Mouse (Mus musculus) kidney, adult 18-20 months (tissue): ENCODE measurements around the gene Rhox3g.
"Not testable (repeated sequence)": the region's sequence is repeated elsewhere in the genome, so short reads cannot be mapped to it uniquely, and the experiment has no call there.

Experiments
- DNase-seq: peaks from one replicate; pipeline ENCODE4 v3.0.0; 2021

The Rhox3g gene

DNA sequence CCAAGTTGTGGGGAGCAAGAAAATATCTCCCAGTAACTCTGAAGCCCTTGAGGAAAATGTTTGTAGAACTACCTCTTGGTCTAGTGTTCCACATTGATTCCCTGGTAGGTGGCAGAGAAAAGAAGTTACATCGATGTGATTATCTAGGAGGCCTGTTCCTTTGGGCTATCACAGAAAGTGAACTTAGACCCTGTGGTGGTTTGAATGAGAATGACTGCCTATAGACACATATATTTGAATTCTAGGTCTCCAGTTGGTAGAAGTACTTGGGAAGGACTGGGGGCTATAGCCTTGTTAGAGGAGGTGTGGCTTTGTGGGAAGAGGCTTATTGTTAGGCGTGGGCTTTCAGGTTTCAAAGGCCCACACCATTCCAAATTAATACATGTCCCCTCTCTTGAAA lies at the start of gene Rhox3g:
Rhox3g (minus strand) TSS at position 101 of the 400 bp plus-strand sequence.
- DNase-seq: not testable (repeated sequence)

DNA sequence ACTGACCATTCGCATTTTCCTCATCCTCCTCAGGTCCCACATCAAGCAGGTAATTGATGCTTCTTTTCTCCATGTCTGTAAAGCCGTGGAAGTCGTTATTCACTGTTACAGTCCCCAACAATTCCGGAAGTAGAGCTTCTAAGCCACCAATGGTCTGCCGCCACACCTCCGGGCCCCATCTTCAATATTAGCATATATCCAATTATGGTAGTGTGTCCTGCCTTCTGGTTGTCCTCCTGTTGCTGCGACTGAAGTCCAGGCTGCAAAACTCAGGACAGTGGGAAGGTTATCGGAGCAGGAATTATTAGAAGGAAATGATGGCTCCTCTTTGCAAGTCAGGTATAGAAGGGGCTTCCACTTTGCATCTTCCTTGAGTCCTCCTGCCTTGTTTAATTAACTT lies 44.8 kb upstream of the Rhox3g start, which contains the start of gene Rhox2h:
Rhox2h (minus strand) TSS at position 101 of the 400 bp plus-strand sequence.
- DNase-seq: not testable (repeated sequence)

DNA sequence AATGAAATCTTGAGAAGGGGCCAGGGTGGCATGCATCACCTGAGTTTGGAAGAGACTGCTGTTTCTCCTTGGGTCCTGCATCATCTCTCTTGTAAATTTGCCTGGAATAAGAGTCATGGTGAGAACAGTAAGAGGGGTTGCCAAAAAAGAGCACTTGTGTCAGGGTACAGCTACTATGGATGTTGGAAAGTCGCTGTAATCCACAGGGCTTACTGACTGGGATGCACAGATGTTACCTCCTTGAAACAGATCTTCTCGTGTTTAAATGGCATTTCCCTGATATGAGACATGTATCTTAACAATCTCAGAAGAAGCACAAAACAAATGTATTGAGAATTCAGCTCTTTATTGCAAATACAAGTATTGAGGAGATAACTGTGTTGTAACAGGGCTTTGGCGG lies 40.3 kb upstream of the Rhox3g start, which contains the start of gene Rhox3h:
Rhox3h (minus strand) TSS at position 101 of the 400 bp plus-strand sequence.
- DNase-seq: not testable (repeated sequence)

DNA sequence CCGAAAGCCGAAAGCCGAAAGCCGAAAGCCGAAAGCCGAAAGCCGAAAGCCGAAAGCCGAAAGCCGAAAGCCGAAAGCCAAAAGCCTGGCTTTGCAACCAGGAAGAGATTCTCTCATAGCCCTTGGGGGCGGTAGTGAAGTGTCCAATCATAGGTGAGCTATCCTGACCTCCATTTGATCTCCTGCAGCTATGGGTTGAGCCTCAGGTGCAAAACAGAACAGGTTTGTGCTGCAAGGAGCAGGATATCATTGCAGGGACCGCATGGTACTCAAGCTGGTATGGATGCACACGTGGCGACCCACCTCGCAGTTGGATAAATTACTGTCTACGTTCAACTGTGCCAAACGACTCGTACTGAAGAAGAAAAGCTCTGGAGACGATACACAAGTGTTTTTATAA lies 22.8 kb upstream of the Rhox3g start, which contains the start of gene Rhox4g:
Rhox4g (minus strand) TSS at position 101 of the 400 bp plus-strand sequence.
- DNase-seq: not testable (repeated sequence)

DNA sequence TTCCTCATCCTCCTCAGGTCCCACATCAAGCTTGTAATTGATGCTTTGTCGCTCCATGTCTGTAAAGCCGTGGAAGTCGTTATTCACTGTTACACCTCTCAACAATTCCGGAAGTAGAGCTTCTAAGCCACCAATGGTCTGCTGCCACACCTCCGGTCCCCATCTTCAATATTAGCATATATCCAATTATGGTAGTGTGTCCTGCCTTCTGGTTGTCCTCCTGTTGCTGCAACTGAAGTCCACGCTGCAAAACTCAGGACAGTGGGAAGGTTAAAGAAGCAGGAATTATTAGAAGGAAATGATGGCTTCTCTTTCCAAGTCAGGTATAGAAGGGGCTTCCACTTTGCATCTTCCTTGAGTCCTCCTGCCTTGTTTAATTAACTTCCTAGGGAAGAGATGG lies 15.0 kb upstream of the Rhox3g start, which contains the start of gene Rhox2g:
Rhox2g (minus strand) TSS at position 101 of the 400 bp plus-strand sequence.
- not testable (repeated sequence) for DNase-seq

DNA sequence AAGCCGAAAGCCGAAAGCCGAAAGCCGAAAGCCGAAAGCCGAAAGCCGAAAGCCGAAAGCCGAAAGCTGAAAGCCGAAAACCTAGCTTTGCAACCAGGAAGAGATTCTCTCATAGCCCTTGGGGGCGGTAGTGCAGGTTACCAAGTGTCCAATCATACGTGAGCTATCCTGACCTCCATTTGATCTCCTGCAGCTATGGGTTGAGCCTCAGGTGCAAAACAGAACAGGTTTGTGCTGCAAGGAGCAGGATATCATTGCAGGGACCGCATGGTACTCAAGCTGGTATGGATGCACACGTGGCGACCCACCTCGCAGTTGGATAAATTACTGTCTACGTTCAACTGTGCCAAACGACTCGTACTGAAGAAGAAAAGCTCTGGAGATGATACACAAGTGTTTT lies 20.8 kb downstream of the Rhox3g start, which contains the start of gene Rhox4f:
Rhox4f (minus strand) TSS at position 101 of the 400 bp plus-strand sequence.
- not testable (repeated sequence) for DNase-seq

DNA sequence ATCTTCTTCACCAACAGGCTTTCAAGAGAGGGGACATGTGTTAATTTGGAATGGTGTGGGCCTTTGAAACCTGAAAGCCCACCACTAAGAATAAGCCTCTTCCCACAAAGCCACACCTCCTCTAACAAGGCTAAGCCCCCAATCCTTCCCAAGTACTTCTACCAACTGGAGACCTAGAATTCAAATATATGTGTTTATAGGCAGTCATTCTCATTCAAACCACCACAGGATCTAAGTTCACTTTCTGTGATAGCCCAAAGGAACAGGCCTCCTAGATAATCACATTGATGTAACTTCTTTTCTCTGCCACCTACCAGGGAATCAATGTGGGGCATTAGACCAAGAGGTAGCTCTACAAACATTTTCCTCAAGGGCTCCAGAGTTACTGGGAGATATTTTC lies 47.7 kb downstream of the Rhox3g start, which contains the start of gene Rhox3f:
Rhox3f (plus strand) TSS at position 301 of the 400 bp plus-strand sequence.
- DNase-seq: not testable (repeated sequence)
